Comparison of ENCODE assay signal across 8 mouse cellular contexts in the genomic region with DNA sequence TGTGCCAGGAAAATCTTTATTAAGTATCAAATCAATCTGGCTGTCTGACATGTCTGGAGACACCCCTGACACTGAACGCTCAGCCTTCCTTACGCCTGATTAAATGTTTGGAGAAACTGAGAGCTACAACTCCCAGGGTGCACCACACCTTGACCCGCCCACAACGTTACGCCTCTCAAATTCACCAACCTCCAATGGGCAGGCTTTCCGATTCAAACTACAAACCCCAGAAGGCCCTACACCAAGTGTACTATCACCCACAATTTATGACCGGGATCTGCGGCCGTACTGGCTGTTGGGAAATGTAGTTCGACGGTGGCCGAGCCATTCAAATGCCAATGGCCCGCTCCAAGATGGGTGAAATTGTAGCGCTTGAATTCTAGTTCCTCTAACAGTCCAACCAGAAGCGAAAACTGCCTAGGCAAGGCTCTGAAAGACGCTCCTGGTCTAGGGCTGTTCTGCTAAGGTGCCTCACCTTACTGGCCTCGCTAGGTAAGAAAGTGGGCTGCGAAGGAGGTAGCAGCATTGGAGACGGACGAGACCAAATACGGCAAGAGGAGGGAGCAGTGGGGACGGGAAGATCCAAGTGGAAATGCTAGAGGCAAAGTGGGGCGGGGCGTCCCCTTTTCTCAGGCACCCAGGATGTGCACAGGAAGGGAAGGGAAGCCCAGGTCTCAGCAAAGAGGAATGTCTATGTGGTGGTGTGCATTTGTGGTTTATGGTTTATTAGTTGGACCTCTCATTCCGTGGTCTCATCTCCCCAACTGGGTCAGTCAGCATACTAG. TPM values are rescaled to one million over a fixed set of nuclear protein-coding genes. Genes with fewer than 3 reads are reported as not detected.
A peak's percentile ranks its signal among the peaks of the same experiment; 100 is the strongest.
DNase-seq lines count a peak whose midpoint lies in the region; ATAC-seq and TF ChIP-seq lines count a peak whose summit lies in the region.

A gene (plus strand): TSS at position 305 of the 785 bp plus-strand sequence.

- peaks cover 20% of the 10 kb centered on the region for H3K4me1 ChIP-seq in embryonic facial prominence, embryonic 13.5 days
- H3K4me1 ChIP-seq in kidney, adult 2 months (ENCODE audit: control insufficient read depth, insufficient read depth, low read length) = peaks cover 7% of the 10 kb centered on the region; the same call in 1 of the 2 replicates
- H3K4me1 ChIP-seq in limb, embryonic 12.5 days (replicated peaks) = peaks cover 16% of the 10 kb centered on the region
- peaks cover 28% of the 10 kb centered on the region for H3K4me1 ChIP-seq in midbrain, embryonic 15.5 days
- H3K4me1 ChIP-seq in spleen, adult 2 months (ENCODE audit: control insufficient read depth, insufficient read depth, insufficient read length) = 0 out of 2 replicates have a peak, but pooled peaks cover 2% of the 10 kb centered on the region

- H3K9me3 ChIP-seq in embryonic facial prominence, embryonic 13.5 days = no peaks in the 10 kb centered on the region
- no peaks in the 10 kb centered on the region for H3K9me3 ChIP-seq in limb, embryonic 12.5 days
- H3K9me3 ChIP-seq in midbrain, embryonic 15.5 days = no peaks in the 10 kb centered on the region

- H3K9ac ChIP-seq in embryonic facial prominence, embryonic 13.5 days = peak within 1 kb of the TSS; percentile 79
- H3K9ac ChIP-seq in limb, embryonic 12.5 days (replicated peaks) = peak within 1 kb of the TSS; percentile 67
- peak within 1 kb of the TSS; percentile 85 for H3K9ac ChIP-seq in midbrain, embryonic 15.5 days

- H3K27ac ChIP-seq in embryonic facial prominence, embryonic 13.5 days = peak within 1 kb of the TSS; percentile 91
- peak within 1 kb of the TSS; percentile 77 for H3K27ac ChIP-seq in kidney, adult 2 months (ENCODE audit: insufficient read depth, low read depth, low read length)
- peak within 1 kb of the TSS; percentile 88 for H3K27ac ChIP-seq in limb, embryonic 12.5 days
- H3K27ac ChIP-seq in midbrain, embryonic 15.5 days = peak within 1 kb of the TSS; percentile 95
- H3K27ac ChIP-seq in spleen, adult 2 months (ENCODE audit: insufficient read depth, low read length) = peak within 1 kb of the TSS; percentile 72

- H3K4me2 ChIP-seq in embryonic facial prominence, embryonic 13.5 days = peak within 1 kb of the TSS; percentile 75
- peak within 1 kb of the TSS; percentile 63 for H3K4me2 ChIP-seq in limb, embryonic 12.5 days
- peak within 1 kb of the TSS; percentile 60 for H3K4me2 ChIP-seq in midbrain, embryonic 15.5 days

- H3K36me3 ChIP-seq in embryonic facial prominence, embryonic 13.5 days = peaks cover 26% of the 10 kb centered on the region
- H3K36me3 ChIP-seq in kidney, adult 2 months (ENCODE audit: control insufficient read depth, insufficient read depth, low read length) = no peaks in the 10 kb centered on the region
- H3K36me3 ChIP-seq in limb, embryonic 12.5 days = peaks cover 27% of the 10 kb centered on the region
- H3K36me3 ChIP-seq in midbrain, embryonic 15.5 days (replicated peaks) = peaks cover 15% of the 10 kb centered on the region; the same call in 1 of the 2 replicates
- H3K36me3 ChIP-seq in spleen, adult 2 months (ENCODE audit: control insufficient read depth, insufficient read depth, low read length) = peaks cover 15% of the 10 kb centered on the region

- peak; percentile 99 for ATAC-seq in embryonic facial prominence, embryonic 13.5 days (ENCODE audit: insufficient number of reproducible peaks, insufficient read depth, low FRiP score, low TSS enrichment, low read depth)
- peak; percentile 99 for ATAC-seq in limb, embryonic 12.5 days (ENCODE audit: insufficient number of reproducible peaks, insufficient read depth, low FRiP score, low TSS enrichment, low read depth)
- ATAC-seq in midbrain, embryonic 15.5 days (replicated peaks) = peak; percentile 99

- peak within 1 kb of the TSS; percentile 72 for H3K4me3 ChIP-seq in embryonic facial prominence, embryonic 13.5 days
- H3K4me3 ChIP-seq in kidney, adult 2 months (ENCODE audit: insufficient read depth, low read depth, low read length) = peak within 1 kb of the TSS; percentile 83
- peak within 1 kb of the TSS; percentile 70 for H3K4me3 ChIP-seq in limb, embryonic 12.5 days (replicated peaks)
- H3K4me3 ChIP-seq in midbrain, embryonic 15.5 days = peak within 1 kb of the TSS; percentile 70
- peak within 1 kb of the TSS; percentile 85 for H3K4me3 ChIP-seq in spleen, adult 2 months (ENCODE audit: extremely low read depth, insufficient read depth, insufficient read length)

- peak; percentile 86 for DNase-seq in 3134 (ENCODE audit: extremely low read depth, insufficient read length, low spot score)
- peak; percentile 92 to 94 for DNase-seq in adrenal gland, postnatal 36 days
- peak; percentile 96 to 98 for DNase-seq in heart, adult 18-20 months
- peak; percentile 98 for DNase-seq in kidney, adult 2 months
- DNase-seq in spleen, adult 2 months (ENCODE audit: low read depth in 1 of 2, low spot score in 2 of 2) = peak; percentile 90 to 93

- TF ChIP-seq CTCF in kidney, adult 2 months (conservative IDR thresholded peaks at IDR 0.05; ENCODE audit: insufficient read depth, insufficient read length, low read depth, low read length) = no peak
- TF ChIP-seq CTCF in spleen, adult 2 months (IDR thresholded peaks at IDR 0.05; ENCODE audit: extremely low read depth, insufficient read depth, insufficient read length, insufficient replicate concordance) = no peak

- WGBS in embryonic facial prominence, embryonic 13.5 days = under 1% methylated on average over 25 of the region's 25 CpGs
- under 1% methylated on average over 25 of the region's 25 CpGs for WGBS in kidney, adult 2 months
- WGBS in limb, embryonic 12.5 days = under 1% methylated on average over 25 of the region's 25 CpGs
- under 1% methylated on average over 25 of the region's 25 CpGs for WGBS in midbrain, embryonic 15.5 days
- under 1% methylated on average over 25 of the region's 25 CpGs for WGBS in spleen, adult 2 months

- no peak for TF ChIP-seq POLR2A in kidney, adult 2 months (IDR thresholded peaks at IDR 0.05; ENCODE audit: low read depth, low read length)
- peak; percentile 50; the same call in 1 of the 2 replicates for TF ChIP-seq POLR2A in spleen, adult 2 months (IDR thresholded peaks at IDR 0.05; ENCODE audit: low read depth, low read length)

- peaks cover 6% of the 10 kb centered on the region for H3K27me3 ChIP-seq in embryonic facial prominence, embryonic 13.5 days
- no peaks in the 10 kb centered on the region for H3K27me3 ChIP-seq in kidney, adult 2 months (replicated peaks; ENCODE audit: control insufficient read depth, insufficient read depth, low read length)
- H3K27me3 ChIP-seq in limb, embryonic 12.5 days = no peaks in the 10 kb centered on the region
- no peaks in the 10 kb centered on the region for H3K27me3 ChIP-seq in midbrain, embryonic 15.5 days (replicated peaks)
- H3K27me3 ChIP-seq in spleen, adult 2 months (ENCODE audit: control insufficient read depth, insufficient read depth, low read length) = no peaks in the 10 kb centered on the region

RNA-seq across cellular contexts. Expression of the gene that starts here (rescaled TPM):
- total RNA-seq in adrenal gland, postnatal 36 days (2021) = 10 to 100 TPM; 44.8 to 47.0 TPM
- polyA plus RNA-seq in embryonic facial prominence, embryonic 13.5 days (2015; fragmentation: Nextera tagmentation; extraction: Ambion mirVana) = 27.8 and 30.4 TPM in 2 replicates
- 10 to 100 TPM; 27.0 to 29.3 TPM for total RNA-seq in heart, adult 18-20 months (2021)
- 22.5 and 24.3 TPM in 2 replicates for polyA plus RNA-seq in kidney, adult 2 months (2012; rRNA removed)
- 29.6 and 34.7 TPM in 2 replicates for polyA plus RNA-seq in limb, embryonic 12.5 days (2016; fragmentation: Nextera tagmentation; extraction: Ambion mirVana)
- polyA plus RNA-seq in midbrain, embryonic 15.5 days (2015; fragmentation: Nextera tagmentation; extraction: Ambion mirVana) = 29.6 and 30.9 TPM in 2 replicates
- 23.1 and 24.6 TPM in 2 replicates for polyA plus RNA-seq in spleen, adult 2 months (2012; rRNA removed)

Comparison
In these comparisons a context has a peak if more than half of its experiments do, and no peak if none do; other contexts are left out.
1. Peak in every context shown above with its lines: DNase-seq, ATAC-seq, H3K4me3 ChIP-seq and H3K27ac ChIP-seq.